Mouse (Mus musculus) adrenal gland, postnatal 25 days (tissue): ENCODE measurements around the gene Tex29. TPM values are rescaled to one million over a fixed set of nuclear protein-coding genes. Genes with fewer than 3 reads are reported as not detected.

Experiments used
- total RNA-seq: library from RNA; stranded (reverse); gene quantifications from 2 replicates; pipeline ENCODE4 v1.2.3, GENCODE M21; 2021

The Tex29 gene
- total RNA-seq, 1 experiment from 2014 or later = not detected

Other genes starting within 250 kb of the Tex29 start
- gene Ankrd10, start 204.7 kb upstream of the Tex29 start, total RNA-seq = 76.1 and 77.4 TPM in 2 replicates
- not detected in 2 replicates for gene 1700016D06Rik, start 139.4 kb upstream of the Tex29 start, total RNA-seq
- gene Arhgef7, start 112.8 kb upstream of the Tex29 start, total RNA-seq = 47.8 and 56.5 TPM in 2 replicates